Comparison of ENCODE assay signal across 26 mouse cellular contexts in genomic region chr1:85702531-85702930, GRCm38 (mm10). TPM values are rescaled to one million over a fixed set of nuclear protein-coding genes. Genes with fewer than 3 reads are reported as not detected.
DNase-seq lines count a peak whose midpoint lies in the region; ATAC-seq and TF ChIP-seq lines count a peak whose summit lies in the region.
"Had no signal": no experiment of that assay in that cellular context is flagged by ENCODE, and none has a peak within 500 bp of the region (broad histone marks: within the 10 kb centered on the region; RNA-seq: fewer than 3 reads in every experiment).

No protein-coding gene starts in this region.

- WGBS in heart, embryonic 14.5 days, result 75% methylated on average over 4 of the region's 4 CpGs
- WGBS in midbrain, embryonic 16.5 days, result 76% methylated on average over 4 of the region's 4 CpGs
- WGBS in midbrain, embryonic 11.5 days, result 80% methylated on average over 4 of the region's 4 CpGs

- TF ChIP-seq CTCF in left cerebral cortex, adult 2 months (IDR thresholded peaks at IDR 0.05), result no peak

- no peak for DNase-seq in heart, adult 18-20 months
- DNase-seq in midbrain, embryonic 11.5 days (ENCODE audit: low spot score, missing footprints), result no peak
- peak; percentile 27 for DNase-seq in splenic B cell, adult 2 months (ENCODE audit: low read depth, low spot score)
- DNase-seq in left cerebral cortex, adult 2 months (ENCODE audit: extremely low spot score in 1 of 2, low spot score in 2 of 2), result no peak
- DNase-seq: cerebellum, adult 8-10 months; cerebellum, postnatal 36 days; embryo, embryonic 11 days; kidney, adult 18-20 months; layer of hippocampus, adult 9-11 months; left cerebral cortex, postnatal 4 days; retina, postnatal 1 day; right cerebral cortex, postnatal 25 days; spleen, adult 18-20 months; thymus, postnatal 4 days had no signal

- no peak overlapping the region for H3K9ac ChIP-seq in heart, embryonic 14.5 days (ENCODE audit: low read length)
- H3K9ac ChIP-seq in midbrain, embryonic 16.5 days (ENCODE audit: low read depth, low read length), result no peak overlapping the region
- no peak overlapping the region for H3K9ac ChIP-seq in midbrain, embryonic 11.5 days (ENCODE audit: low read length)
- H3K9ac ChIP-seq: hindbrain, embryonic 12.5 days; limb, embryonic 15.5 days; liver, embryonic 15.5 days; lung, embryonic 15.5 days; neural tube, embryonic 12.5 days; stomach, embryonic 15.5 days had no signal

- no peak overlapping the region for H3K4me3 ChIP-seq in heart, embryonic 14.5 days (ENCODE audit: control insufficient read depth in 1 of 2, insufficient read depth in 1 of 2, low read depth in 1 of 2, low read length in 2 of 2)
- H3K4me3 ChIP-seq in midbrain, embryonic 16.5 days (ENCODE audit: low read depth, low read length), result no peak overlapping the region
- H3K4me3 ChIP-seq in midbrain, embryonic 11.5 days (ENCODE audit: low read depth, low read length), result no peak overlapping the region
- no peak overlapping the region for H3K4me3 ChIP-seq in brown adipose tissue, adult 24 weeks (ENCODE audit: insufficient read depth, low read depth, low read length)
- no peak overlapping the region for H3K4me3 ChIP-seq in left cerebral cortex, adult 2 months

- no peak for ATAC-seq in heart, embryonic 14.5 days (ENCODE audit: insufficient number of reproducible peaks, insufficient read depth, low FRiP score, low read depth)
- ATAC-seq in midbrain, embryonic 16.5 days, result peak; percentile 26; the same call in 1 of the 2 replicates
- ATAC-seq in midbrain, embryonic 11.5 days (ENCODE audit: low FRiP score), result no peak

- H3K27me3 ChIP-seq in heart, embryonic 14.5 days (ENCODE audit: control insufficient read depth, insufficient read depth, low read length), result no peaks in the 10 kb centered on the region
- H3K27me3 ChIP-seq in midbrain, embryonic 16.5 days (ENCODE audit: control insufficient read depth, insufficient read depth, low read depth, low read length), result no peaks in the 10 kb centered on the region
- H3K27me3 ChIP-seq in midbrain, embryonic 11.5 days (ENCODE audit: control insufficient read depth, insufficient read depth, low read length), result no peaks in the 10 kb centered on the region
- no peaks in the 10 kb centered on the region for H3K27me3 ChIP-seq in splenic B cell, adult 2 months (ENCODE audit: control insufficient read depth, insufficient read depth, low read length, poor library complexity, severe bottlenecking)
- H3K27me3 ChIP-seq: embryonic facial prominence, embryonic 13.5 days; forebrain, embryonic 13.5 days; hindbrain, embryonic 12.5 days; limb, embryonic 15.5 days; liver, embryonic 15.5 days; lung, embryonic 15.5 days; neural tube, embryonic 12.5 days; stomach, embryonic 15.5 days had no signal

- H3K4me2 ChIP-seq in heart, embryonic 14.5 days (ENCODE audit: low read length), result no peak overlapping the region
- no peak overlapping the region for H3K4me2 ChIP-seq in midbrain, embryonic 16.5 days (ENCODE audit: low read length)
- H3K4me2 ChIP-seq in midbrain, embryonic 11.5 days, result no peak overlapping the region

- peaks cover 2 to 9% of the 10 kb centered on the region in 2 experiments for H3K4me1 ChIP-seq in heart, embryonic 14.5 days (ENCODE audit: control insufficient read depth in 2 of 2, insufficient read depth in 2 of 2, low read length in 2 of 2)
- no peaks in the 10 kb centered on the region for H3K4me1 ChIP-seq in midbrain, embryonic 16.5 days (ENCODE audit: control insufficient read depth, insufficient read depth, low read length)
- no peaks in the 10 kb centered on the region for H3K4me1 ChIP-seq in midbrain, embryonic 11.5 days (ENCODE audit: control insufficient read depth, insufficient read depth, low read length)
- no peaks in the 10 kb centered on the region for H3K4me1 ChIP-seq in brown adipose tissue, adult 24 weeks (ENCODE audit: control insufficient read depth, insufficient read depth, insufficient read length, low read length)
- H3K4me1 ChIP-seq: embryonic facial prominence, embryonic 13.5 days; forebrain, embryonic 13.5 days; hindbrain, embryonic 12.5 days; limb, embryonic 15.5 days; neural tube, embryonic 12.5 days; stomach, embryonic 15.5 days had no signal

- intact Hi-C loops in left cerebral cortex, adult 2 months (cut with DNase I), result no loop called here

- H3K36me3 ChIP-seq in heart, embryonic 14.5 days (ENCODE audit: control insufficient read depth, insufficient read depth, low read length), result no peaks in the 10 kb centered on the region
- H3K36me3 ChIP-seq in midbrain, embryonic 16.5 days (ENCODE audit: control insufficient read depth, insufficient read depth, low read length), result no peaks in the 10 kb centered on the region
- no peaks in the 10 kb centered on the region for H3K36me3 ChIP-seq in midbrain, embryonic 11.5 days (ENCODE audit: control insufficient read depth, insufficient read depth, low read length)
- peaks cover 39% of the 10 kb centered on the region for H3K36me3 ChIP-seq in splenic B cell, adult 2 months (ENCODE audit: control insufficient read depth, insufficient read depth, low read length, poor library complexity, severe bottlenecking)
- H3K36me3 ChIP-seq: embryonic facial prominence, embryonic 13.5 days; hindbrain, embryonic 12.5 days; limb, embryonic 15.5 days; liver, embryonic 15.5 days; lung, embryonic 15.5 days; midbrain, embryonic 10.5 days; neural tube, embryonic 12.5 days; stomach, embryonic 15.5 days had no signal

- no peaks in the 10 kb centered on the region for H3K9me3 ChIP-seq in heart, embryonic 14.5 days (ENCODE audit: control insufficient read depth, low read length)
- H3K9me3 ChIP-seq in midbrain, embryonic 16.5 days (replicated peaks; ENCODE audit: control insufficient read depth, low read length, poor library complexity, severe bottlenecking), result no peaks in the 10 kb centered on the region
- H3K9me3 ChIP-seq in midbrain, embryonic 11.5 days (ENCODE audit: control insufficient read depth, low read length), result no peaks in the 10 kb centered on the region
- H3K9me3 ChIP-seq: embryonic facial prominence, embryonic 13.5 days; forebrain, embryonic 13.5 days; hindbrain, embryonic 12.5 days; limb, embryonic 15.5 days; liver, embryonic 15.5 days; lung, embryonic 15.5 days; midbrain, embryonic 10.5 days; neural tube, embryonic 12.5 days; stomach, embryonic 15.5 days had no signal

- H3K27ac ChIP-seq in heart, embryonic 14.5 days (replicated peaks in 1 of 2; ENCODE audit: control insufficient read depth in 1 of 2, insufficient read depth in 1 of 2, low read depth in 2 of 2, low read length in 2 of 2), result peak overlapping the region; percentile 44 to 95
- no peak overlapping the region for H3K27ac ChIP-seq in midbrain, embryonic 16.5 days (ENCODE audit: low read length)
- no peak overlapping the region for H3K27ac ChIP-seq in midbrain, embryonic 11.5 days (ENCODE audit: low read depth, low read length)
- H3K27ac ChIP-seq in brown adipose tissue, adult 24 weeks (replicated peaks; ENCODE audit: low read depth, low read length), result 0 out of 2 replicates have a peak overlapping the region, but pooled peaks have one; percentile 15
- no peak overlapping the region for H3K27ac ChIP-seq in left cerebral cortex, adult 2 months
- H3K27ac ChIP-seq: embryonic facial prominence, embryonic 13.5 days; forebrain, embryonic 13.5 days; hindbrain, embryonic 12.5 days; limb, embryonic 15.5 days; neural tube, embryonic 12.5 days; stomach, embryonic 15.5 days had no signal

RNA-seq across cellular contexts. Expression of gene Sp100, which starts 52.7 kb away (rescaled TPM):
- polyA plus RNA-seq in heart, embryonic 14.5 days (2014; fragmentation: Nextera tagmentation; extraction: Ambion mirVana), result 2.0 and 2.3 TPM in 2 replicates
- total RNA-seq in heart, adult 18-20 months (2021), result 10 to 100 TPM; 19.6 to 20.4 TPM
- 0.33 TPM in 1 of 2 replicates, not detected in the other for polyA plus RNA-seq in midbrain, embryonic 16.5 days (2015; fragmentation: Nextera tagmentation; extraction: Ambion mirVana)
- polyA plus RNA-seq in midbrain, embryonic 11.5 days (2014; fragmentation: Nextera tagmentation; extraction: Ambion mirVana), result 0.74 and 1.2 TPM in 2 replicates
- polyA plus RNA-seq in brown adipose tissue, adult 24 weeks (2012; ENCODE audit: insufficient read depth, insufficient read length, missing spikeins), result 15.4 and 21.5 TPM in 2 replicates
- 1 to 10 TPM; 2.6 to 3.0 TPM for total RNA-seq in left cerebral cortex, adult 2 months (2021)

Comparison
In these comparisons a context has a peak if more than half of its experiments do, and no peak if none do; other contexts are left out.
1. H3K27ac ChIP-seq: peak in heart, embryonic 14.5 days (2 of 2) and brown adipose tissue, adult 24 weeks (single experiment); none in midbrain, embryonic 16.5 days (single experiment), midbrain, embryonic 11.5 days (single experiment) and left cerebral cortex, adult 2 months (single experiment).